Mouse (Mus musculus) neural tube, embryonic 12.5 days (tissue): ENCODE results near the gene Gm28778. TPM values are rescaled to one million over a fixed set of nuclear protein-coding genes. Genes with fewer than 3 reads are reported as not detected.
"Not testable (repeated sequence)": the region's sequence is repeated elsewhere in the genome, so short reads cannot be mapped to it uniquely, and the experiment has no call there.

Experiments used
- ATAC-seq: fragments of 200-750 bp; cut with Nextera tagmentation; 2 replicates; pipeline ENCODE4 v1.8.0; 2017; ENCODE audit warnings: low read depth, mild to moderate bottlenecking, moderate TSS enrichment, moderate library complexity; ENCODE audit not compliant: low FRiP score
- H3K27ac ChIP-seq: fragments of 300-500 bp; sonication (generic); 2 replicates; pipeline ENCODE4 v1.5.1; 2016
- H3K27me3 ChIP-seq: fragments of 300-500 bp; sonication (generic); replicated peaks from 2 replicates; pipeline ENCODE4 v1.6.1; 2016; ENCODE audit warnings: mild to moderate bottlenecking
- H3K36me3 ChIP-seq: fragments of 300-500 bp; sonication (generic); 2 replicates; pipeline ENCODE4 v1.6.1; 2016; ENCODE audit warnings: mild to moderate bottlenecking
- H3K4me1 ChIP-seq: fragments of 300-500 bp; sonication (generic); 2 replicates; pipeline ENCODE4 v1.6.1; 2016
- H3K4me2 ChIP-seq: fragments of 300-500 bp; sonication (generic); replicated peaks from 2 replicates; pipeline ENCODE4 v1.6.1; 2016; ENCODE audit warnings: mild to moderate bottlenecking
- H3K4me3 ChIP-seq: fragments of 300-500 bp; sonication (generic); 2 replicates; pipeline ENCODE4 v1.5.1; 2016
- H3K9ac ChIP-seq: fragments of 300-500 bp; sonication (generic); 2 replicates; pipeline ENCODE4 v1.6.1; 2016; ENCODE audit warnings: mild to moderate bottlenecking
- H3K9me3 ChIP-seq: fragments of 300-500 bp; sonication (generic); 2 replicates; pipeline ENCODE4 v1.6.1; 2016; ENCODE audit warnings: mild to moderate bottlenecking
- WGBS: fragments of 180-500 bp; shearing (Covaris S2); methylation state at CpG from one replicate; pipeline ENCODE4 v1.1.7; 2016; 5-methylcytosine and 5-hydroxymethylcytosine counted together
- polyA plus RNA-seq: library from polyadenylated mRNA; unstranded; fragments of >200 nt; fragmentation: Nextera tagmentation; extraction: Ambion mirVana; gene quantifications from 2 replicates; pipeline ENCODE4 v1.2.1, GENCODE M21; 2016

The Gm28778 gene
- not detected in 2 replicates for polyA plus RNA-seq

- Histone ChIP-seq H3K4me3 (peak within 1 kb of the TSS; percentile 84), H3K9me3 (no peaks in the 10 kb centered on the region), H3K9ac (peak within 1 kb of the TSS; percentile 76), H3K27ac (peak within 1 kb of the TSS; percentile 70; the same call in 1 of the 2 replicates), H3K4me1 (0 out of 2 replicates have a peak, but pooled peaks cover 4% of the 10 kb centered on the region), H3K4me2 (peak within 1 kb of the TSS; percentile 60), H3K27me3 (no peaks in the 10 kb centered on the region), H3K36me3 (peaks cover 2% of the 10 kb centered on the region; the same call in 1 of the 2 replicates)
- ATAC-seq, result peak; percentile 100
- under 1% methylated on average over 66 of the region's 66 CpGs for WGBS
Measured at GRCm38 (mm10) chr1:53296581-53297383, at the start of gene Gm28778, which contains the start of the genes Pms1 and Ormdl1. Gm28778 (plus strand) TSS chr1:53297111. Pms1 (minus strand) TSS chr1:53297018. Ormdl1 (plus strand) TSS chr1:53297095.

- H3K9ac ChIP-seq, H3K4me3 ChIP-seq, H3K4me2 ChIP-seq, H3K4me1 ChIP-seq, H3K27ac ChIP-seq, ATAC-seq, H3K36me3 ChIP-seq, H3K9me3 ChIP-seq, H3K27me3 ChIP-seq: not testable (repeated sequence)
Measured at GRCm38 (mm10) chr1:53264958-53265612, 31.8 kb upstream of the Gm28778 start.

DNA sequence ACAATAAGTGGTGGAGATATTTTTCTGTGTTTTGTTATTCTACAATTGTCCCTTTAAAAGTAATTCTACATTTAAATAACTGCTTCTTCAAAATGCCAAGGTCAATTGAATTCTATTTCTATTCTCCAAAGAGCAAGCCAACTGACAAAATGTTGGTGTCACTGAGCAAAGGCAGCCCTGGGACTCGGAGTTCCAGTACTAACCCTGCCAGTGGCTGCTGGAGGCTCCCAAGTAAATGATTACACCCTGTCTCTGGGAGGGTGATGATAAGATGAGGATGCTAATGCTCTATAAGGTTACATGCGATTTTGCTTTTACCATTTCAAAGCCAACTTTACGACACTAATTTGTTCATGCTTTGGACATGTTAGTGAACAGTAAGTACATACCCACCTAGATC is 27.0 kb upstream of the Gm28778 start:
- Histone ChIP-seq H3K27me3 (no peaks in the 10 kb centered on the region), H3K36me3 (peaks cover 9% of the 10 kb centered on the region), H3K4me2 (no peak overlapping the region), H3K27ac (no peak overlapping the region), H3K9me3 (no peaks in the 10 kb centered on the region), H3K4me1 (no peaks in the 10 kb centered on the region), H3K9ac (no peak overlapping the region), H3K4me3 (no peak overlapping the region)
- 88% methylated on average over 3 of the region's 3 CpGs for WGBS
- no peak for ATAC-seq

DNA sequence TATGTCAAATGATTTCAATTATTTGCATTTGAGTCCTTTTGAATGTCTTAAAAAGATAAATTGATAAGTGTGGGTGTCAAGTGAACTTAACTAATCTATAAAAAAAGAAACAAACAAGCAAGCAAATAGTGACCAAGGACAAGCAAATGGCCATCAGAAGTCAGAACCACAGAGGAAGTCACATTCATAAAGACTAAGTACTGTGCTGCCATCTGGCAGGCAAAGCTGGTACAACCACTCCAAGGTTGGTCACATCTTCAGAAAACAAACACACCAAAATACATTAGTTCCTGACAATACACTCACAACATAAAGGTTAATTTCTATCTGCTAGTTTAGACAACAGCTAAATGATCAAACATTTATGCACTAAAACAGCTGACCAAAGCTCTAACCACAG is 24.3 kb upstream of the Gm28778 start:
- H3K4me1 ChIP-seq, result no peaks in the 10 kb centered on the region
- H3K4me2 ChIP-seq, result no peak overlapping the region
- H3K4me3 ChIP-seq, result no peak overlapping the region
- no peaks in the 10 kb centered on the region for H3K27me3 ChIP-seq
- no peaks in the 10 kb centered on the region for H3K9me3 ChIP-seq
- no peak for ATAC-seq
- H3K9ac ChIP-seq, result no peak overlapping the region
- peaks cover 1% of the 10 kb centered on the region; the same call in 1 of the 2 replicates for H3K36me3 ChIP-seq
- H3K27ac ChIP-seq, result no peak overlapping the region

GRCm38 (mm10) chr1:53291197-53291596 is 5.7 kb upstream of the Gm28778 start:
- H3K4me3 ChIP-seq, result no peak overlapping the region
- no peak overlapping the region for H3K9ac ChIP-seq
- 0 out of 2 replicates have a peak, but pooled peaks cover 2% of the 10 kb centered on the region for H3K36me3 ChIP-seq
- H3K27ac ChIP-seq, result no peak overlapping the region
- 93% methylated on average over 3 of the region's 3 CpGs for WGBS
- H3K4me1 ChIP-seq, result no peaks in the 10 kb centered on the region
- H3K9me3 ChIP-seq, result no peaks in the 10 kb centered on the region
- no peak for ATAC-seq
- H3K4me2 ChIP-seq, result no peak overlapping the region
- no peaks in the 10 kb centered on the region for H3K27me3 ChIP-seq

DNA sequence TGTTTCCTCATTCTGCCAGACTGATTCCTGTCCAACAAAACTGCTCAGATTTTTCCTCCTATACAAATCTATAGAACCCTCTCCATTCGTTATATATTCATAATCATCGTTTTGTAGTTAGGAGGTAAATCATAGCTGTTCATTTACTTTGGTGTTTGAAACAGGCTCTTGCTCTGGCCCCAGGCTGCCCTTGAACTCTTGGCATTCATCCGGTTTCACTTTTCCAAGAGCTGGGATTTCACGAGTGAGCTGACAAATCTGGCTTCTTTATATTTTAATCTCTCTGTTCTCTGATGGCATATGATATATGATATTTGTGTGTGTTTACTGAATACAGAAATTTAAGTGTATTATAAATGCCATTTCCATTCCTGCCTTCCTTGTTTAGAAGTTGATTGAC is 3.6 kb downstream of the Gm28778 start:
- H3K36me3 ChIP-seq, result no peaks in the 10 kb centered on the region; the same call in 1 of the 2 replicates
- 91% methylated on average over 4 of the region's 4 CpGs for WGBS

DNA sequence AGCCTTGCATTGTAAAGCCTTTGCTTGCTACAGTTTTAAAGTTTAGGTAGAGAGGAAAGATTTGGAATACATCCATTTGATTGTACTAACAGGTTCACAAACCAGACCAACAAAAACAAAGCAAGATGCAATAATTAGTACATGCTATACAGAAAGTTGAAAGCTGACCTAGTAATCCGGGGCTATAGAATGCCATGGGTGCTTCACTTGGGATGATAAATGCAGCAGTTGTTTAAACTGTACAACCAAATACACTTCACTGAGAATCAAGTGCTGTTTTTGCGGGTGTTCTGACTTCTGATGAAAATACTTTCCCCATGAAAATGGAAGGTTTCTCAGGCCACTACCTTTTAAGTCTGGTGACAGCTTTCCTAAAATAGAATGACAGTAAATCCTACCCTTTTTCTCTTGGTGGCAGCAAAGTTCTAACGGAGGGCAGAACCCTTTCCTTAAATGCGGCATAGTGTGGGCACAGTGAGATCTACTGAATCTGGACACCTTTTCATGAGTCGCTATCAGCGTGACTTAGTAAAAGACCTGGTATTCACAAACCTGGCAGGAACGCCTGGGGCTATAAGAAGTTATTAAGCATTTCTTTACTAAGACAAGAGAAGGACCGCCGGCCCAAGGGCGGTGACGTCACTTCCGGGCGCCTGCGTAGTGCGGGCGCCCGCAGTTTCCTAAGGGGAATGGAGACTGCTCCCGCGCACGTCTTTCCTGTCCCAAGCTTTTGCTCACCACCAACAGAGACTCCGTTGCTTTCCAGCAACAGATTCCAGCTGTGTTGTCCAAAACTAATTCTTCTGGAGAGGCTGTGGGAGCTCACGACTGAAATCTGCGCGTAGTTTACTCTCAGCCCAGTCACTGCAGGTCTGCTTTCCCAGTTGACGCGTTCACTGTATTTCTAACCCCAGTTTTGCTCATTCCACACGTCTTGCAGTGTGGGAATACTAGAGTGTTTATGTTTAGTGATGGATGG is 16.4 kb downstream of the Gm28778 start, which contains the start of gene Osgepl1:
TSS of gene Osgepl1 (plus strand) at position 636 of the 979 bp plus-strand sequence.
- peak within 1 kb of the TSS; percentile 77 for H3K9ac ChIP-seq
- peak within 1 kb of the TSS; percentile 16; the same call in 1 of the 2 replicates for H3K27ac ChIP-seq
- peak; percentile 99 for ATAC-seq
- H3K4me1 ChIP-seq, result no peaks in the 10 kb centered on the region
- no peaks in the 10 kb centered on the region for H3K27me3 ChIP-seq
- WGBS, result 3% methylated on average over 27 of the region's 27 CpGs
- peaks cover 2% of the 10 kb centered on the region for H3K36me3 ChIP-seq
- H3K4me3 ChIP-seq, result peak within 1 kb of the TSS; percentile 54
- H3K9me3 ChIP-seq, result no peaks in the 10 kb centered on the region
- H3K4me2 ChIP-seq, result peak within 1 kb of the TSS; percentile 62

More for the DNA sequence above, 3.6 kb downstream of the Gm28778 start:
- Histone ChIP-seq H3K27ac (no peak overlapping the region), H3K27me3 (no peaks in the 10 kb centered on the region), H3K9me3 (no peaks in the 10 kb centered on the region), H3K9ac (no peak overlapping the region), H3K4me1 (0 out of 2 replicates have a peak, but pooled peaks cover 4% of the 10 kb centered on the region), H3K4me2 (no peak overlapping the region), H3K4me3 (no peak overlapping the region)
- no peak for ATAC-seq

GRCm38 (mm10) chr1:53321662-53322344 is 24.9 kb downstream of the Gm28778 start:
- H3K4me3 ChIP-seq, result no peak overlapping the region
- 98% methylated on average over 4 of the region's 4 CpGs for WGBS
- ATAC-seq, result no peak
- no peaks in the 10 kb centered on the region for H3K27me3 ChIP-seq
- no peak overlapping the region for H3K27ac ChIP-seq
- no peaks in the 10 kb centered on the region for H3K4me1 ChIP-seq
- H3K9me3 ChIP-seq, result no peaks in the 10 kb centered on the region
- H3K36me3 ChIP-seq, result peaks cover 9% of the 10 kb centered on the region; the same call in 1 of the 2 replicates
- no peak overlapping the region for H3K9ac ChIP-seq
- H3K4me2 ChIP-seq, result no peak overlapping the region

DNA sequence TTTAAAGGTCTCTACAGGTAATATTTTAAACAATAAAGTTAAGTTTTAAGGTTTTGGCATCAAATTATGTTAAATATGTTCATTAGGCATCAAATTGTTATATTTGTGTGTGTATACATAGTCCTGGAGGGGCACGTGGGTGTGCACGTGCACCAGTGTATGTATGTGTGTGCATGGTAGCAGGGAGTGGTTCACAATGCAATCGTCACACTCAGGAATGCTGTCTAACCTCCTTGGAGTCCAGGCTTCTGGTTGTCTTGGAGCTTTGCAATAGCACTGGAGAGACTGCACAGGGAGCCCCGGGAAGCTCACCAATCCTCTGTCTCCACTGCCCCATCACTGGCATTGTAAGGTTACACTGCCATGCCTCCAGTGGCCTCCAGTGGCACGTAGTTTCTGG is 26.3 kb downstream of the Gm28778 start:
- no peak overlapping the region for H3K4me2 ChIP-seq

DNA sequence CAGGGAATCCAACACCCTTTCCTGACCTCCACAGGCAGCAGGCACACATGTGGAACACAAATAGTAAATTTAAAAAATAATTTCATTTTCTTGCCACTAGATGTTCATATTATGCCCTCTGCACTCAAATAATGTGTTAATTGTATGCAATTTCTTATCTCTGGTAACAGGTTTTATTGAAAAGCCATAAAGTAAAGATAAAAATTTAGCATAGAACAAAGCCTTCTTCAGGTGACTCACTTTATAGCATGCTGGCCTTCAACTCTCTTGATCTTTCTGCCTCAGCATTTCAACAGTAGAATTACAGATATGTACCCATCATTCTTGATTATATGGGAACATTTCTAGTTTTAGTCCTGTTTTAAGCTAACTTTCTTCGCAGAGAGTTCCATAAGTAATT is 27.4 kb downstream of the Gm28778 start:
- no peak for ATAC-seq
- H3K27me3 ChIP-seq, result no peaks in the 10 kb centered on the region
- H3K4me1 ChIP-seq, result no peaks in the 10 kb centered on the region
- H3K4me2 ChIP-seq, result no peak overlapping the region
- H3K27ac ChIP-seq, result no peak overlapping the region
- H3K9me3 ChIP-seq, result no peaks in the 10 kb centered on the region
- peaks cover 9% of the 10 kb centered on the region; the same call in 1 of the 2 replicates for H3K36me3 ChIP-seq
- no peak overlapping the region for H3K4me3 ChIP-seq
- H3K9ac ChIP-seq, result no peak overlapping the region
- WGBS, result 98% methylated on average over 1 of the region's 1 CpGs

More for the DNA sequence above, 26.3 kb downstream of the Gm28778 start:
- ATAC-seq, result no peak
- H3K9me3 ChIP-seq, result no peaks in the 10 kb centered on the region
- no peaks in the 10 kb centered on the region for H3K4me1 ChIP-seq
- no peaks in the 10 kb centered on the region for H3K27me3 ChIP-seq
- 95% methylated on average over 5 of the region's 5 CpGs for WGBS
- no peak overlapping the region for H3K9ac ChIP-seq
- H3K4me3 ChIP-seq, result no peak overlapping the region
- peaks cover 9% of the 10 kb centered on the region; the same call in 1 of the 2 replicates for H3K36me3 ChIP-seq
- H3K27ac ChIP-seq, result no peak overlapping the region

DNA sequence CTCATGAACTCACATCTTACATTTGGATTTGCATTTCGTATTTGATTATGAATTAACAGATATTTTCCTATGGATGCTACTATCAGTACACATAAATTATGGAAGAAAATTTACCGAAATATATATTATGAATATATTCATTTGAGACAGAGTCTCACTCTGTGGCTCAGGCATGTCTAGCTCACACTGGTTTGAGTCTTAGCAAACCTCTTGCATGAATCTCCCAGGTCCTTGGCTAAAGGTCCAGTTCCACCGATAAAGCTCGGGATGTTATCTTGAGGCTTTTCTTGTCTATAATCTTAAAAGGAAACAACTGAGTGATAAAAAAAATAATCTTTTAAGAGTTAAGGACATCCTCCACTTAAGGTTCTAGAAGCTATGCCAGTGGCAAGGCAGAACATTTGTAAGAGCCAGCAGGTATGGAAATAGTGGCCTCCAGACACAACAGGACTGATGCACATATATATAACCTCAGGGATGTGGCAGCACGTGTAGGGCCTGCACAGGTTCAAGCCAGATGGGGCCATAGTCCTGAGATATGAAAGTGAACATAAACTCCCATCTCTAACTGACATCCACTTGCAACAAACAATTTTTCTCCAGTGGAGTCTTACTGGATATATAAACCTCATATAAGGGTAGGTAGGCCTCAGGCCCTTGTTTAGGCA is 28.1 kb downstream of the Gm28778 start:
- ATAC-seq, result no peak
- H3K9me3 ChIP-seq, result no peaks in the 10 kb centered on the region
- 96% methylated on average over 5 of the region's 5 CpGs for WGBS
- H3K4me2 ChIP-seq, result no peak overlapping the region
- peaks cover 9% of the 10 kb centered on the region; the same call in 1 of the 2 replicates for H3K36me3 ChIP-seq
- no peak overlapping the region for H3K9ac ChIP-seq
- no peak overlapping the region for H3K4me3 ChIP-seq
- H3K4me1 ChIP-seq, result no peaks in the 10 kb centered on the region
- no peaks in the 10 kb centered on the region for H3K27me3 ChIP-seq
- no peak overlapping the region for H3K27ac ChIP-seq
